Mouse (Mus musculus): Measurements from ENCODE around the gene Gsdma2.
"Not testable (repeated sequence)": the region's sequence is repeated elsewhere in the genome, so short reads cannot be mapped to it uniquely, and the experiment has no call there.

GRCm38 (mm10) chr11:98624381-98624780, 22.2 kb upstream of the Gsdma2 start:
- not testable (repeated sequence) for TF ChIP-seq POLR2A (IDR thresholded peaks at IDR 0.05; ENCODE audit: low read depth, low read length); CTCF (IDR thresholded peaks at IDR 0.05; ENCODE audit: extremely low read depth, insufficient read depth, insufficient read length, insufficient replicate concordance)

Measured in spleen, adult 2 months (tissue).